Mouse (Mus musculus) liver, adult (tissue): ENCODE results near the gene 4921539E11Rik.

Source experiments
- GATA4 ChIP-seq: IDR thresholded peaks from 2 replicates; pipeline ENCODE4 v1.6.1; 2014; ENCODE audit warnings: mild to moderate bottlenecking, low read length; ENCODE audit not compliant: insufficient replicate concordance

The 4921539E11Rik gene

GRCm38 (mm10) chr4:103290763-103291162, at the start of gene 4921539E11Rik:
Gene 4921539E11Rik, minus strand, starts transcription at chr4:103290863.
- no peak for TF ChIP-seq GATA4

- TF ChIP-seq GATA4: no peak
Measured at GRCm38 (mm10) chr4:103335134-103335533, 44.5 kb upstream of the 4921539E11Rik start.

DNA sequence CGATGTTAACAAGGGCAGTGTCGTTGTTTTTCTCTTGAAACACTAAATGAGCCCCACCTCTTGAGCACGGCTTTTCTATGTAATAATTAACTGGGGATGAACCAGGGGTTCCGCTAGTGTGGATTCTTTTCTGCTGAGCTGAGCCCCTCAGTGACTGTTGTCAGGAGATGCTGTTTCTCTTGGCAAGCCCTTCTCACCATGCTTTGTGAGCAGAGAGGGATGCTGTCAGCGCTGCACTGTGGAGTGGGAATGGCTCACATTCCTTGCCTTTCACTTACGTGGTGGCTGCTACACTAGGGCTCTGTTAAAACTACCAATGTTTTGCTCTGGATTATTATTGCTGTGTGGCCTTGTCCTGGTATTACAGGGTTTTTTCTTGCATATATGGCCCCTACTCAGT, 38.7 kb upstream of the 4921539E11Rik start:
- TF ChIP-seq GATA4: no peak

GRCm38 (mm10) chr4:103326994-103327393, 36.3 kb upstream of the 4921539E11Rik start:
- TF ChIP-seq GATA4: no peak

DNA sequence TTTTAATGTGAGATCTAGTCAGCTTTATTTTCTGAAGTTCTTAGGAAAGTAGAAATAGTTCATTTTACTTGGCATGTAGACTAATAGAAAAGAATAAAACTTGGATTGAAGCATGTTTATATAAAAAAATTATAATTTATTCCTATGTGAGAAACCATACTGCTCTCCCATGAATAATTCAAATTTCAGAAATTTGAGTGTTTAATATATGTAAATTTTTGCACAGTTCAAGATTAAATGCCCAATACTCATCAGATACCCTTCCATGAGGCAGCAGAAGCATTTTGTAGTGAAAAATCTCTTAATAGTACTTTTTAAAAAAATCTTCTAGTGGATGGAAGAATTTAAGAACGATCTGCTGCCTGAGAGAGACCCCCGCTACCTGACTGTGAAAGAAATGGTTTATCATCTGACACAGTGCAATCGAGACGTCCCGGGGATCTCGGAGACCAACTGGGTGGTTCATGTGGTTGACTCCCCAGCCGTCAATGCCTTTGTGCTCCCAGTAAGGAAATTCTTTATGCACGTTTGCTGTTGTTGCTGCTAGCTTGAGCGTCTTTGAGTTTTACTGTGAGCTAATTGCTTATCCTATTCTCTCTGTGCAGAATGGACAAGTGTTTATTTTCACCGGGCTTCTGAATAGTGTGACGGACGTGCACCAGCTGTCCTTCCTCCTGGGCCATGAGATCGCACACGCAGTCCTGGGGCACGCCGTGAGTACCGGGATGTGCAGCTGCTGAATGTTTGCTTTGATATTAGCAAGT, 34.2 kb upstream of the 4921539E11Rik start:
- no peak for TF ChIP-seq GATA4

GRCm38 (mm10) chr4:103321461-103321860, 30.8 kb upstream of the 4921539E11Rik start:
- TF ChIP-seq GATA4: no peak

GRCm38 (mm10) chr4:103315861-103316260, 25.2 kb upstream of the 4921539E11Rik start:
- no peak for TF ChIP-seq GATA4

- TF ChIP-seq GATA4: no peak
Measured at GRCm38 (mm10) chr4:103314526-103314910, 23.9 kb upstream of the 4921539E11Rik start.

DNA sequence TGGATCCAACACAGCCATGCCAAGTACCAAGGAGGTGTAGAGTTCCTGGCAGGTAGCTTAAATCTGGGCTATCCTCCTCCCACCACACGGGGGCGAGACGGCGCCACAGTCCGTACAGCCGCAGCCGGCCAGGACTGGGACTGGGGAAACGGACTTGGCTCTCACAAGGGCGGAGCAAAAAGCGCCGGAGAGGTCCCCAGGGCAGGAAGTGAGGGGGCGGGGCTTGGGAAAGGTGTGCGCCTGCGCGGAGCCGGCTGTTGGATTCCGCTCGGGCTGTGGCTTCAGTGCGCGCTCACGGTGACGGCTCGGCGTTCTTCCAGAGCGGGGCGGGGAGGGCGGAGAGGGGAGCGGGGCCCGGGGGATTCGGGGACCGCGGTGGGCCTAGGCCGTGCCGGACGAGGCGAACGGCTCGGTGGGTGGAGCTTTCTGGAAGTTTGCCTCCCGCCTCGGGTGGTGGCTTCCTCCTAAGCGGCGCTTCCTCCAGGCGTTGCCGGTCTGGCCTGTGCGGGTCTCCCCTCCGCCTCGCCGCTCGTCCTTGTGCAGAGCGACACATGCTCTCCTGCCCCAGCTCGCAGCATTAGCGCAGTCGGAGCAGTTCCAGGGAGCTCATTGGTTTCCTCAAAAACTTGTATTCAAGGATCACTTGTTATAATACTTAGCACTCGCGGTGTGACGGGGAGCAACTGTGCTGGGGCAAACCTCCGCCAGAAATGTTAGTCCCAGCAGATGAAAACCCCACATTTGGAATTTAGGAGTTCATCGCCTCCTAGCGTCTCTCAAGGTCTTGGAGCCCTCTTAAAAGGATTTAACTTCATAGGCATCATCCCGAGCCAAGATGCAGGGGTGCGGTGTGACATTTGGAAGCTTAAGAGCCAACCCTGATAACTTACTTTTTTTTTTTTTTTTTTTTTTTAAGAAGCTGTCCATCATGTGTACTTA, 23.2 kb upstream of the 4921539E11Rik start, which contains the start of gene Oma1:
TSS of gene Oma1 (plus strand) at position 226 of the 939 bp plus-strand sequence.
- peak; percentile 7; the same call in 1 of the 2 replicates for TF ChIP-seq GATA4

DNA sequence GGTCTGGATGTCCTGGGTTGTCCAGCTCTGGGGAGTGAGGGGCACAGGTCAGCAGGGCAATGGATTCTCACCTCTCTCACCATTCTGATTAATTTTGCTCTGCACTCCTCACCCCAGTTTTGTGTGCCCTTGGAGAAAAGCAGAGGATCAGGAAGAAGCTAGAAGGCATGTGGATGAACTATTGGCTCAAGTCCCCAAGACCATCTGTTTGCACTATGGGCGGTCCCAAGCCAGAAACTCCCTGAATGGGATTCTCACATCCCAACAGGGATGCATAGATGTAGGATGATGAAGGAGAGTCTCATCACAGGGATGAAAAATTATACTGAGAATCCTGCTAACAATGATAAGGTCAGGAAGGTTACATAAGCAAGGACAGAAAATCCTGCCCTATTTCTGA, 13.2 kb upstream of the 4921539E11Rik start:
- TF ChIP-seq GATA4: no peak

DNA sequence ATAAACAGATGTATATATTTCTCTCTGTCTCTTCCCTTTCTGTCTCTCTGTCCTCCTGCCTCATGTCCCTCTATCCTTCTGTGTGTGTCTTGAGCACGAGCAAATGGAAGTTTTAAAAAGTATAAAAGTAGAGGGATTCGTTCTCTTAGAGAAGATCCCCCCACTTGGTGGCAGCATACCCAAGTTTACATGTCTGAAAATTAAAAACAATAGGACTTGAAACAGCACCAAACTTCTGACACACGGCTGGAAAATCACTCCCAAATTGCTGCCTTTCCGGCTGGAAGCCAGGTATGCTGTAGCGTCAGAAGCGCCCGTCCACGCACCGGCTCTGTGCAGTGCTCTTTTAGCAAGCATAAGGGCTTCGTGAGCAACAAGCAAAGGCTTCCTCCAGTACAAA, 8.7 kb upstream of the 4921539E11Rik start:
- no peak for TF ChIP-seq GATA4

- TF ChIP-seq GATA4: no peak
Measured at GRCm38 (mm10) chr4:103288342-103288741, 2.3 kb downstream of the 4921539E11Rik start.

GRCm38 (mm10) chr4:103273021-103273420, 17.6 kb downstream of the 4921539E11Rik start:
- TF ChIP-seq GATA4: no peak

DNA sequence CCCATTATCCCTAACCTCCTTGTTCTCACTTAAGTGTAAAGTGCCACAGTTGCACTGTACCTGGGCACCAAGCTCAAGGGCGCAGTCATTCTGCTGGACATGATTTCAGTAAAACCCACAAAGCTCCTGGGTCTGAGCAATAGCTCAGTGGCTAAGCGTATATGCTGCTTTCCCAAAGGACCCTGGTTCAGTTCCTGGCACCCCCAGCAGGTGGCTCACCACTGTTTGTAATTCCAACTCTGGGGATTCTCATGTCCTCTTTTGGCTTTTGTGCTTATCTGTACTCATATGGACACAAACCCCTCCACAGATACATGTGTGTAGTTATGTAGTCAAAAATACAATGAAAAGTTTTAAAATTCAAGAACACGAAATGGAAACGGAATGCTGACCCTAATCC, 21.3 kb downstream of the 4921539E11Rik start:
- TF ChIP-seq GATA4: no peak

GRCm38 (mm10) chr4:103265166-103265565, 25.5 kb downstream of the 4921539E11Rik start:
- no peak for TF ChIP-seq GATA4
